Mouse (Mus musculus): ENCODE results near the gene Pabpn1.

DNA sequence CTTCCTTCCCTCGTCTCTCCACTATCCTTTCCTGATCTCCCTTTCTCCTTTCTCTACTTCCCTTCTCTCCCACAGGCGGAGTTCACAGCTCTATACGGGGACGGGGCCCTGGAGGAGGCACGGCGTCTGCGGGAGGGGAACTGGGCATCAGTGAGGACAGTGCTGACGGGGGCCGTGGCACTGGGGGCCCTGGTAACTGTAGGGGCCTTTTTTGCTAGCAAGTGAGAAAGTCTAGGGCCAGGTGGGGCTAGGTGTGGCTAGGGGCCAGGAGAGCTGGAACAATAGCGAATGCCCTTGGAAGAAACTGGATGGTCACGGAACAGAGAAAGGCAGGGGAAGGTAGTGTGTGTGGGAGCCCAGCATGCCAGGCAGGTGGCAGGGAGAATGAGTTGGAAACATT is 7.0 kb upstream of the Pabpn1 start:
- TF ChIP-seq CTCF (IDR thresholded peaks at IDR 0.05; ENCODE audit: low read depth, low read length) (no peak), POLR2A (IDR thresholded peaks at IDR 0.05; ENCODE audit: borderline replicate concordance, low read depth, low read length) (no peak)
